Mouse (Mus musculus): ENCODE measurements around the gene Mef2b. TPM values are rescaled to one million over a fixed set of nuclear protein-coding genes. Genes with fewer than 3 reads are reported as not detected.

The Mef2b gene
- total RNA-seq, 2 experiments from 2014 or later, result 0.36 TPM; not detected in 1

- DNase-seq (ENCODE audit: extremely low spot score in 1 of 2, low spot score in 2 of 2), result peak; percentile 50 to 58
- H3K27ac ChIP-seq, result no peak overlapping the region
- peak; percentile 93 for TF ChIP-seq CTCF (IDR thresholded peaks at IDR 0.05)
- intact Hi-C loops (cut with DNase I), result loop anchor here (1.0 to 2.0 kb wide), 2 partner anchors 78 to 248 kb away; no protein-coding TSS in a partner anchor
- no peak overlapping the region for H3K4me3 ChIP-seq
Observed at GRCm38 (mm10) chr8:70166504-70167110, 27.1 kb downstream of the Mef2b start.

- Histone ChIP-seq H3K4me3 (no peak overlapping the region), H3K27ac (no peak overlapping the region)
- intact Hi-C loops (cut with DNase I), result no loop called here
- no peak for TF ChIP-seq CTCF (IDR thresholded peaks at IDR 0.05)
- DNase-seq (ENCODE audit: extremely low spot score in 1 of 2, low spot score in 2 of 2), result no peak
Observed at GRCm38 (mm10) chr8:70170116-70170515, 30.6 kb downstream of the Mef2b start.

- Histone ChIP-seq H3K27ac (no peak overlapping the region), H3K4me3 (no peak overlapping the region)
- no peak for TF ChIP-seq CTCF (IDR thresholded peaks at IDR 0.05)
- DNase-seq (ENCODE audit: extremely low spot score in 1 of 2, low spot score in 2 of 2), result no peak
- intact Hi-C loops (cut with DNase I), result no loop called here
Observed at GRCm38 (mm10) chr8:70170748-70171147, 31.2 kb downstream of the Mef2b start.

GRCm38 (mm10) chr8:70171240-70171639 lies 31.7 kb downstream of the Mef2b start:
- intact Hi-C loops (cut with DNase I), result no loop called here
- no peak overlapping the region for H3K27ac ChIP-seq
- TF ChIP-seq CTCF (IDR thresholded peaks at IDR 0.05), result no peak
- DNase-seq (ENCODE audit: extremely low spot score in 1 of 2, low spot score in 2 of 2), result no peak
- no peak overlapping the region for H3K4me3 ChIP-seq

GRCm38 (mm10) chr8:70172043-70172681 lies 32.7 kb downstream of the Mef2b start, which contains the start of gene Tmem161a:
TSS of gene Tmem161a (plus strand) at chr8:70172356.
- intact Hi-C loops (cut with DNase I), result no loop called here
- no peak for TF ChIP-seq CTCF (IDR thresholded peaks at IDR 0.05)
- peak; percentile 87 to 89 for DNase-seq (ENCODE audit: extremely low spot score in 1 of 2, low spot score in 2 of 2)
- Histone ChIP-seq H3K27ac (peak within 1 kb of the TSS; percentile 76), H3K4me3 (peak within 1 kb of the TSS; percentile 59)

GRCm38 (mm10) chr8:70173320-70173719 lies 33.8 kb downstream of the Mef2b start:
- H3K27ac ChIP-seq, result no peak overlapping the region
- intact Hi-C loops (cut with DNase I), result no loop called here
- TF ChIP-seq CTCF (IDR thresholded peaks at IDR 0.05), result no peak
- no peak for DNase-seq (ENCODE audit: extremely low spot score in 1 of 2, low spot score in 2 of 2)
- H3K4me3 ChIP-seq, result peak overlapping the region; percentile 28; the same call in 1 of the 2 replicates

- DNase-seq (ENCODE audit: extremely low spot score in 1 of 2, low spot score in 2 of 2), result no peak
- TF ChIP-seq CTCF (IDR thresholded peaks at IDR 0.05), result no peak
- intact Hi-C loops (cut with DNase I), result no loop called here
- no peak overlapping the region for H3K4me3 ChIP-seq
- H3K27ac ChIP-seq, result no peak overlapping the region
Observed at GRCm38 (mm10) chr8:70174079-70174478, 34.6 kb downstream of the Mef2b start.

GRCm38 (mm10) chr8:70178231-70178630 lies 38.7 kb downstream of the Mef2b start:
- no peak for DNase-seq (ENCODE audit: extremely low spot score in 1 of 2, low spot score in 2 of 2)
- H3K27ac ChIP-seq, result no peak overlapping the region
- intact Hi-C loops (cut with DNase I), result no loop called here
- TF ChIP-seq CTCF (IDR thresholded peaks at IDR 0.05), result no peak
- H3K4me3 ChIP-seq, result no peak overlapping the region

GRCm38 (mm10) chr8:70179082-70179481 lies 39.6 kb downstream of the Mef2b start:
- peak; percentile 49 for TF ChIP-seq CTCF (IDR thresholded peaks at IDR 0.05)
- H3K4me3 ChIP-seq, result no peak overlapping the region
- intact Hi-C loops (cut with DNase I), result no loop called here
- H3K27ac ChIP-seq, result no peak overlapping the region
- DNase-seq (ENCODE audit: extremely low spot score in 1 of 2, low spot score in 2 of 2), result no peak

- DNase-seq (ENCODE audit: extremely low spot score in 1 of 2, low spot score in 2 of 2), result no peak
- Histone ChIP-seq H3K4me3 (no peak overlapping the region), H3K27ac (no peak overlapping the region)
- TF ChIP-seq CTCF (IDR thresholded peaks at IDR 0.05), result no peak
- intact Hi-C loops (cut with DNase I), result no loop called here
Observed at GRCm38 (mm10) chr8:70181212-70181902, 41.8 kb downstream of the Mef2b start.

- Histone ChIP-seq H3K4me3 (no peak overlapping the region), H3K27ac (no peak overlapping the region)
- intact Hi-C loops (cut with DNase I), result no loop called here
- TF ChIP-seq CTCF (IDR thresholded peaks at IDR 0.05), result no peak
- no peak for DNase-seq (ENCODE audit: extremely low spot score in 1 of 2, low spot score in 2 of 2)
Observed at GRCm38 (mm10) chr8:70181903-70182252, 42.4 kb downstream of the Mef2b start.

GRCm38 (mm10) chr8:70183194-70183593 lies 43.7 kb downstream of the Mef2b start:
- intact Hi-C loops (cut with DNase I), result no loop called here
- no peak for TF ChIP-seq CTCF (IDR thresholded peaks at IDR 0.05)
- Histone ChIP-seq H3K27ac (no peak overlapping the region), H3K4me3 (no peak overlapping the region)
- no peak for DNase-seq (ENCODE audit: extremely low spot score in 1 of 2, low spot score in 2 of 2)
